Mouse (Mus musculus): Measurements from ENCODE around the gene Hspa1l.
"Not testable (repeated sequence)": the region's sequence is repeated elsewhere in the genome, so short reads cannot be mapped to it uniquely, and the experiment has no call there.

Gene Hspa1l

DNA sequence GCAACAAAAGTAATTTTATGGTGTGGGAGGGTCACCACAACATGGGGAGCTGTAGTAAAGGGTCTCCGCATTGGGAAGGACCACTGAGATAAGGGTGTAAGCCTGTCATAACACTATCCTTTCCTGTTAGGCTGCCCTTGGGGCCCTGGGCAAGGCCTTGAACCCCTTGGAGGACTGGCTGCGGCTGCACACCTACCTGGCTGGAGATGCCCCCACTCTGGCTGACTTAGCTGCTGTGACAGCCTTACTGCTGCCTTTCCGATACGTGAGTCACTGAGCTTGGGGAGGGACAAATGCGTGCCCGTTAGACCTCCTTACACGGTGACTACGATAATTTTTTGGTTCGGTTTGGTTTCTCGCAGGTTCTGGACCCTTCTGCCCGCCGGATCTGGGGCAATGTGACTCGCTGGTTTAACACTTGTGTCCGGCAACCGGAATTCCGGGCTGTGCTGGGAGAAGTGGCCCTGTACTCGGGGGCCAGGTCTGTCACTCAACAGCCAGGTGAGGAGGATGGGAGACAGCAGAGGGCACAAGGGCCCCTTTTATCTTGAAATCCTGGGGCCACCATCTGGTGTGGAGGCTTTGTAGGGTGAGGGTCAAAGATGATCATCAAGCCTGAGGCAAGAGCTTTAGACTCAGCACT lies 31.7 kb downstream of the Hspa1l start:
- TF ChIP-seq NANOG (IDR thresholded peaks at IDR 0.05; ENCODE audit: borderline replicate concordance, low read length) (no peak), CTCF (conservative IDR thresholded peaks at IDR 0.05; ENCODE audit: low read length) (no peak), POU5F1 (IDR thresholded peaks at IDR 0.05; ENCODE audit: borderline replicate concordance, low read length) (no peak)
- Histone ChIP-seq H3K27me3 (ENCODE audit: insufficient read depth, low read length) (no peaks in the 10 kb centered on the region), H3K4me1 (replicated peaks; ENCODE audit: low read depth, low read length) (peaks cover 56% of the 10 kb centered on the region), H3K36me3 (ENCODE audit: insufficient read depth, low read length) (peaks cover 71% of the 10 kb centered on the region), H3K4me3 (replicated peaks; ENCODE audit: low read length) (0 out of 2 replicates have a peak overlapping the region, but pooled peaks have one; percentile 35), H3K9me3 (ENCODE audit: low read length) (no peaks in the 10 kb centered on the region)

DNA sequence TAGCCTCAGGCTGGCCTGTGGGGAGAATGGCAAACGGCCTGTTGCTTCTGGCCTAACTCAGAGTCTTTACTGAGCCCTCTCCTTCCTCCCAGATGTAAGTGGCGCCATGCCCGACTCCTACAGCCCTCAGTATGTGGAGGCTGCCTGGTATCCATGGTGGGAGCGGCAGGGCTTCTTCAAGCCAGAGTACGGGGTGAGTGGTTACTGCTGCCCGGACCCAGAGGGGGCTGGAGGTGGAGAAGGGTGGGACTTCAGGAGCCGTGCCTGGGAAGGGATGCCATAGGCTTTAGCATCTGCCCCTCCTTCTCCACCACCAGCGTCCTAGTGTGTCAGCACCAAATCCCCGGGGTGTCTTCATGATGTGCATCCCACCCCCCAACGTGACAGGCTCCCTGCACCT lies 32.7 kb downstream of the Hspa1l start:
- H3K4me1 ChIP-seq (replicated peaks; ENCODE audit: low read depth, low read length): peaks cover 49% of the 10 kb centered on the region
- no peaks in the 10 kb centered on the region for H3K9me3 ChIP-seq (ENCODE audit: low read length)
- H3K36me3 ChIP-seq (ENCODE audit: insufficient read depth, low read length): peaks cover 79% of the 10 kb centered on the region
- peak overlapping the region; percentile 35; the same call in 1 of the 2 replicates for H3K4me3 ChIP-seq (replicated peaks; ENCODE audit: low read length)
- H3K27me3 ChIP-seq (ENCODE audit: insufficient read depth, low read length): no peaks in the 10 kb centered on the region
- TF ChIP-seq CTCF (conservative IDR thresholded peaks at IDR 0.05; ENCODE audit: low read length): no peak
- no peak for TF ChIP-seq NANOG (IDR thresholded peaks at IDR 0.05; ENCODE audit: borderline replicate concordance, low read length)
- TF ChIP-seq POU5F1 (IDR thresholded peaks at IDR 0.05; ENCODE audit: borderline replicate concordance, low read length): no peak

DNA sequence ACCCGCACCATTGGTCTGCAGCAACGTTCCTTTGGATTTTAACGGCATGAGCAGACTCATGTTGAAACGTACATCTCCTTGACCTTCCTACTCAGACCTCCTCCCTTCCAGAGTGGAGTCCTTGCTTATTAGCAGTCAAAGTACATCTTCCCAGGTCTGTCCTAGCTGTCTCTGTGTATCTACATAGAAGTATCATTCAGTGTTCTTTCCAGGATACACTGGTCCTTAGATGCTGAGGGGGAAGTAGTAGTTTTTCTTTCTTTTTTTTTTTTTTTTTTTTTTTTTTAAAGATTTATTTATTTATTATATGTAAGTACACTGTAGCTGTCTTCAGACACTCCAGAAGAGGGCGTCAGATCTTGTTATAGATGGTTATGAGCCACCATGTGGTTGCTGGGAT lies 33.4 kb downstream of the Hspa1l start:
- Histone ChIP-seq H3K36me3 (ENCODE audit: insufficient read depth, low read length) (peaks cover 87% of the 10 kb centered on the region), H3K4me1 (replicated peaks; ENCODE audit: low read depth, low read length) (peaks cover 56% of the 10 kb centered on the region)
- not testable (repeated sequence) for H3K9me3 ChIP-seq (ENCODE audit: low read length); H3K4me3 ChIP-seq (replicated peaks; ENCODE audit: low read length); H3K27me3 ChIP-seq (ENCODE audit: insufficient read depth, low read length)

DNA sequence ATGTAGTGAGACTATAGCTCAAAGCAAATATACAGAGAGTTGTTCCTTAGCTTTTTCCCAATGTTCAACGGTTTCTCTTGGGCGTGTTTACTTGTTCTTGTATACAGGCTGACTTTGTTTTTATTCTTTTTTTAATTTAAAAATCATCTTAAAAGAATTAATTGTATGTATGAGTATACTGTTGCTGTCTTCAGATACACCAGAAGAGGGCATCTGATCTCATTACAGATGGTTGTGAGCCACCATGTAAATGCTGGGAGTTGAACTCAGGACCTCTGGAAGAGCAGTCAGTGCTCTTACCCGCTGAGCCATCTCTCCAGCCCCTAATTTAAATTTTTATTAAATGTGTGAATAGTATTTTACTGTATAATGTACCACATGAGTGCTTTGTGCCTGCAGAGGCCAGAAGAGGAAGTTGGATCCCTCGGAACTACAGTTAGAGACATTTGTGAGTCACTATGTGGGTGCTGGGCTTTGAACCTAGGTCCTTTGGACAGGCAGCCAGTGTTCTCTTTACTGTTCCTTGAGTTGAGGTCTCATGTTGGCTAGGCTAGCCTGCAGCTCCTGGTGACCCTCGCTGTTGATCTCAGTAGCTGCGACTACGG lies 35.0 kb downstream of the Hspa1l start:
- Histone ChIP-seq H3K9me3 (ENCODE audit: low read length) (no peaks in the 10 kb centered on the region), H3K4me3 (replicated peaks; ENCODE audit: low read length) (no peak overlapping the region), H3K27me3 (ENCODE audit: insufficient read depth, low read length) (no peaks in the 10 kb centered on the region), H3K4me1 (replicated peaks; ENCODE audit: low read depth, low read length) (peaks cover 67% of the 10 kb centered on the region), H3K36me3 (ENCODE audit: insufficient read depth, low read length) (peaks cover 99% of the 10 kb centered on the region)
- no peak for TF ChIP-seq NANOG (IDR thresholded peaks at IDR 0.05; ENCODE audit: borderline replicate concordance, low read length)
- no peak for TF ChIP-seq CTCF (conservative IDR thresholded peaks at IDR 0.05; ENCODE audit: low read length)
- TF ChIP-seq POU5F1 (IDR thresholded peaks at IDR 0.05; ENCODE audit: borderline replicate concordance, low read length): no peak

DNA sequence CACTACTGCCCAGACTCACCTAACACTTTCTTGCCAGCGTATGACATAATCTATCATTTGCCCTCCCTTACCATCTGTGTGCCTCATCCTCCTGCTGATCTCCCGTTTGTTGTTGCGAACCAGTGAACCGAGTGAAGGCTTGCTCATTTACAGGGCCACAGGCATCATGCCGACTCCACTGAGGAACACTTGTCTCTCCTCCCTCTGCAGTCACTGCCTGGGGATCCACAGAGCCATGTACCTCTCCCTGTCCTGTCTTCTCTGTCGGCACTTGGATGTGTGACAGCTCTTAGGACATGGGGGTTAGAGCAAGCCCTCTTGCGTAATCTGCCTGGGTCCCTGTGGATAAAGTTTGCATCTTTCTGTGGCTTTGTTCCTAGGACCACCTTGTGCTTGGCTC lies 37.1 kb downstream of the Hspa1l start:
- Histone ChIP-seq H3K4me1 (replicated peaks; ENCODE audit: low read depth, low read length) (peaks cover 67% of the 10 kb centered on the region), H3K36me3 (ENCODE audit: insufficient read depth, low read length) (peaks cover 99% of the 10 kb centered on the region)
- TF ChIP-seq POU5F1 (IDR thresholded peaks at IDR 0.05; ENCODE audit: borderline replicate concordance, low read length): no peak

DNA sequence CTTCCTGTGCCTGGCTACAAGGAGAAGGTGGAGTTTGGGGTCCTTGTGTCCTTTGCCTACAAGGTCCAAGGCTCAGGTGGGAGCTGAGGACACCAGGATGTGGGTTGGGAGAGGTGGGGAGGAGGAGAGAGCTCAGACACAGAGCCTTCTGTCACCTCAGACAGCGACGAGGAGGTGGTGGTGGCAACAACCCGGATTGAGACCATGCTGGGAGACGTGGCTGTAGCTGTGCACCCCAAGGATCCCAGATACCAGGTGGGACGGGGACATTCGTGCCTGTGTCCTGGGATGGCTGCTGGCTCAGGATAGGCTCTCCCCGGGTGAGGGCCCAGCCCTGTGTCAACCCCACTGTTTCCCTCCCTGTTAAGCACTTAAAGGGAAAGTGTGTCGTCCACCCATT lies 38.9 kb downstream of the Hspa1l start:
- TF ChIP-seq NANOG (IDR thresholded peaks at IDR 0.05; ENCODE audit: borderline replicate concordance, low read length) (no peak), CTCF (conservative IDR thresholded peaks at IDR 0.05; ENCODE audit: low read length) (no peak), POU5F1 (IDR thresholded peaks at IDR 0.05; ENCODE audit: borderline replicate concordance, low read length) (no peak)
- no peaks in the 10 kb centered on the region for H3K27me3 ChIP-seq (ENCODE audit: insufficient read depth, low read length)
- peaks cover 100% of the 10 kb centered on the region for H3K36me3 ChIP-seq (ENCODE audit: insufficient read depth, low read length)
- H3K4me1 ChIP-seq (replicated peaks; ENCODE audit: low read depth, low read length): peaks cover 72% of the 10 kb centered on the region
- no peaks in the 10 kb centered on the region for H3K9me3 ChIP-seq (ENCODE audit: low read length)
- no peak overlapping the region for H3K4me3 ChIP-seq (replicated peaks; ENCODE audit: low read length)

More for the DNA sequence above, 37.1 kb downstream of the Hspa1l start:
- Histone ChIP-seq H3K27me3 (ENCODE audit: insufficient read depth, low read length) (no peaks in the 10 kb centered on the region), H3K9me3 (ENCODE audit: low read length) (no peaks in the 10 kb centered on the region), H3K4me3 (replicated peaks; ENCODE audit: low read length) (no peak overlapping the region)

DNA sequence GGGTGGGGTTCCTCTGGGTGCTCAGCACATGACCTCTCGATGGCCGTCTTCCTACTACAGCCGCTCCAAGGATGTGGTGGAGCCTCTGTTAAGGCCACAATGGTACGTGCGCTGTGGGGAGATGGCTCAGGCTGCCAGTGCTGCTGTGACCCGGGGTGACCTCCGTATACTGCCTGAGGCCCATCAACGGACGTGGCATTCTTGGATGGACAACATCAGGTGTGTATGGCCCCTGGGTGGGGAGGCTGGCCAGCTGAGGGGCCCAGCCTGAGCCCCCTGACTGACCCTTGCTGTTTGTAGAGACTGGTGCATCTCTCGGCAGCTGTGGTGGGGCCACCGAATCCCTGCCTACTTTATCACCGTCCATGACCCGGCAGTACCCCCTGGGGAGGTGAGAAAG lies 39.9 kb downstream of the Hspa1l start:
- TF ChIP-seq NANOG (IDR thresholded peaks at IDR 0.05; ENCODE audit: borderline replicate concordance, low read length) (no peak), POU5F1 (IDR thresholded peaks at IDR 0.05; ENCODE audit: borderline replicate concordance, low read length) (no peak), CTCF (conservative IDR thresholded peaks at IDR 0.05; ENCODE audit: low read length) (no peak)
- peaks cover 82% of the 10 kb centered on the region for H3K4me1 ChIP-seq (replicated peaks; ENCODE audit: low read depth, low read length)
- H3K36me3 ChIP-seq (ENCODE audit: insufficient read depth, low read length): peaks cover 100% of the 10 kb centered on the region
- no peaks in the 10 kb centered on the region for H3K27me3 ChIP-seq (ENCODE audit: insufficient read depth, low read length)
- no peak overlapping the region for H3K4me3 ChIP-seq (replicated peaks; ENCODE audit: low read length)
- no peaks in the 10 kb centered on the region for H3K9me3 ChIP-seq (ENCODE audit: low read length)

DNA sequence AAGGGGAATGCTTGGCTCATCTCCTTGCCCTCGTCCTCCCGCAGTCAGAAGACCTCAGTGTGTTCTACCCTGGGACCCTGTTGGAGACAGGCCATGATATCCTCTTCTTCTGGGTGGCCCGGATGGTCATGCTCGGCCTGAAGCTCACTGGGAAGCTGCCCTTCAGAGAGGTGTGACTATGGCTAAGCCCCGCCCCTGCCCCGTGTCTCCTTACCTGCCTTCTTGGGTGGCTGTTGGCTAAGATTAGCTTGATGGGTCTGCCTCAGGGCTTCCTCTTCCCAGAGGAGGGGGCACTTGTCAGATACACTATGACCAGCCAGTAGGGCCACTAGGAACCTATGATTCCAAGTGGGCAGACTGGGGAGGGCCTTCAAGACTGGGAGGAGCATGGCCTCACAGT lies 40.7 kb downstream of the Hspa1l start:
- Histone ChIP-seq H3K4me1 (replicated peaks; ENCODE audit: low read depth, low read length) (peaks cover 84% of the 10 kb centered on the region), H3K27me3 (ENCODE audit: insufficient read depth, low read length) (no peaks in the 10 kb centered on the region), H3K4me3 (replicated peaks; ENCODE audit: low read length) (no peak overlapping the region), H3K36me3 (ENCODE audit: insufficient read depth, low read length) (peaks cover 97% of the 10 kb centered on the region), H3K9me3 (ENCODE audit: low read length) (no peaks in the 10 kb centered on the region)
- TF ChIP-seq NANOG (IDR thresholded peaks at IDR 0.05; ENCODE audit: borderline replicate concordance, low read length) (no peak), CTCF (conservative IDR thresholded peaks at IDR 0.05; ENCODE audit: low read length) (no peak), POU5F1 (IDR thresholded peaks at IDR 0.05; ENCODE audit: borderline replicate concordance, low read length) (no peak)

DNA sequence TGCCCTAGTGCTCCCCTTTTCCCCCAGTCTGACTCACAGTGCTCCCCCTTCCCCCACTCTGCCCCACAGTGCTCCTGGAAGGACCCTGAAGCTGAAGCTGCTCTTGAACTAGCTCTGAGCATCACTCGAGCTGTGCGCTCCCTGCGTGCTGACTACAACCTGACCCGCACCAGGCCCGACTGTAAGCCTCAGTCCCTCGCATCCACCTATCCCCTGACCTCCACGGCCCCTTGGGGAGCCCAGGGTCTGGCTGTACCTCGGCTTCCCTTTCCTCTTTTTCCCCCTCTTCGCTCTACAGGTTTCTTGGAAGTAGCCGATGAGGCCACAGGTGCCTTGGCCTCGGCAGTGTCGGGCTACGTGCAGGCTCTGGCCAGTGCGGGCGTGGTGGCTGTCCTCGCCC lies 42.8 kb downstream of the Hspa1l start:
- H3K9me3 ChIP-seq (ENCODE audit: low read length): no peaks in the 10 kb centered on the region
- 0 out of 2 replicates have a peak, but pooled peaks cover 5% of the 10 kb centered on the region for H3K27me3 ChIP-seq (ENCODE audit: insufficient read depth, low read length)
- peaks cover 76% of the 10 kb centered on the region for H3K36me3 ChIP-seq (ENCODE audit: insufficient read depth, low read length)
- peaks cover 94% of the 10 kb centered on the region for H3K4me1 ChIP-seq (replicated peaks; ENCODE audit: low read depth, low read length)
- TF ChIP-seq POU5F1 (IDR thresholded peaks at IDR 0.05; ENCODE audit: borderline replicate concordance, low read length): no peak
- no peak for TF ChIP-seq CTCF (conservative IDR thresholded peaks at IDR 0.05; ENCODE audit: low read length)
- no peak for TF ChIP-seq NANOG (IDR thresholded peaks at IDR 0.05; ENCODE audit: borderline replicate concordance, low read length)
- peak overlapping the region; percentile 61 for H3K4me3 ChIP-seq (replicated peaks; ENCODE audit: low read length)
